Mouse (Mus musculus): Measurements from ENCODE around the gene Emc8. TPM values are rescaled to one million over a fixed set of nuclear protein-coding genes. Genes with fewer than 3 reads are reported as not detected.
A peak's percentile ranks its signal among the peaks of the same experiment; 100 is the strongest.

Emc8 gene
- polyA plus RNA-seq, 1 experiment from 2014 or later = 315 TPM

DNA sequence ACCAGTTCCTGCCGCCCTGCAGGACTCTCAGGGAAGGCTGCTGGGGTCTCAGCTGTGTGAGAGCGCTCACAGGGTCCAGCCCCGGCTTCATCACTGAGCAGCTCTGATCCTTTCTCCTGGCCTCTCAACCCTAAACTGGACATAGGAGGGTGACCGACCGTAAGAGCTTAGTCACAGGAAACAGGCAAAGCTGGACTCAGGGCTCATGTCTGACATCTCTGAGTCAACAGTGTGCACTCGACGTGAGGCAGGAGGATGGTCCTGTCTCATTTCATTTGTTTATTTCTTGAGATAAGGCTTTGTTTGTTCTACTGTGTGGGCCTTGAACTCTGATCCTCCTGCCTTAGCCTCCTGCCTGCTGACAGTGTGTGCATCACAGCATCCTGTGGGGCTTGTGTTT is 47.9 kb downstream of the Emc8 start:
- peaks cover 3% of the 10 kb centered on the region; the same call in 1 of the 2 replicates for H3K4me1 ChIP-seq (ENCODE audit: insufficient read depth)
- no peak overlapping the region for H3K4me3 ChIP-seq (ENCODE audit: low read depth, low read length)
- no peaks in the 10 kb centered on the region for H3K9me3 ChIP-seq (ENCODE audit: low read depth, low read length)
- H3K9ac ChIP-seq = peak overlapping the region; percentile 18; the same call in 1 of the 2 replicates
- H3K4me2 ChIP-seq = no peak overlapping the region
- no peak for TF ChIP-seq CTCF (IDR thresholded peaks at IDR 0.05; ENCODE audit: low read depth)
- DNase-seq = no peak
- no peaks in the 10 kb centered on the region for H3K36me3 ChIP-seq (ENCODE audit: insufficient read depth)
- no peak overlapping the region for H3K27ac ChIP-seq (ENCODE audit: low read depth)
- no peaks in the 10 kb centered on the region for H3K27me3 ChIP-seq (ENCODE audit: insufficient read depth, low read length)
- no peak for ATAC-seq (ENCODE audit: insufficient read depth)
- 28% methylated on average over 7 of the region's 7 CpGs for WGBS

DNA sequence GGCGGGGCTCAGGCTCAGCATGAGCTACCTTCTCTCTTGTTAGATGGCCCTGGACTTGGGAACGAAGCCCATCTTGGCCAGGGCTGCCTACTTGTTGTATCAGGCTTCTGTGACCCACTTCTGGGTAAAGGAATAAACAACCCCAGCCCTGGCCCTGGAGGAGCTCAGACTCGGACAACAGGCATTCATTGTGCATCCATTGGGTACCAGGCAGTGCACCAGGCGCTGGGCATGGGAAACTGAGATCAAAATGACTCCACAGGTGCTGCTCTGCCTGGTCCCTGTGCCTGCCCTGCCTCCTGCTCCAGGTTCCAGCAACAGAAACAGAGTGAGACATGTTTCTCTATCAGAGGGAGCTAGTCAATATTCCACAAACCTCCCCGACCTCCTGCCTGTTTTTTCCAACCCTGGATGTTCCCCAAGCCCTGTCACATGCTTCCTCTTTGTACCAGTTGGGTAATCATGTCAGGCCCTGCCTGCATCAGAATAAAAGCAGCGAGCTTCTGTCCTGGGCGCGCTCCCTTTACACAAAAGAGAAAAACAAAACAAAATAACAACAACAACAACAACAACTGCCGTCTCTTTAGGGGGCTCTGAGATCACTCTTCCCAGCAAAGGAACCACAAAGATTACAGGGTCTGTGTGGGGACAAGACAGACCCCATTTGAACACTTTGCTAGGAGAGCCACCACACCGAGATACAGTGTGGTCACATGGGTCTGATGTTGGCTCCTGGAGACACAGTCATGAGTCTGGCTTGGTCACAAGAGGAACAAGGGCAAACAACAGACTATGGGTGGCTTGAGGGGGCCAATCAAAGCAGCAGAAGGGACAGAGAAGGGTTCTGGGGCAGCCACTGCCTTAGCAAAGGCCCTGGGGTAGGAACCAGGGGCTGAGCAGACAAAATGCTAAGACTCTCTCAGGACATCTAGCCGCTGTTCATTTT is 48.9 kb downstream of the Emc8 start:
- Histone ChIP-seq H3K27me3 (ENCODE audit: insufficient read depth, low read length) (no peaks in the 10 kb centered on the region), H3K4me3 (ENCODE audit: low read depth, low read length) (no peak overlapping the region), H3K4me1 (ENCODE audit: insufficient read depth) (peaks cover 3% of the 10 kb centered on the region; the same call in 1 of the 2 replicates), H3K4me2 (no peak overlapping the region), H3K9ac (no peak overlapping the region), H3K27ac (ENCODE audit: low read depth) (no peak overlapping the region), H3K36me3 (ENCODE audit: insufficient read depth) (no peaks in the 10 kb centered on the region), H3K9me3 (ENCODE audit: low read depth, low read length) (no peaks in the 10 kb centered on the region)
- ATAC-seq (ENCODE audit: insufficient read depth) = no peak
- DNase-seq = no peak
- WGBS = 67% methylated on average over 11 of the region's 11 CpGs
- TF ChIP-seq CTCF (IDR thresholded peaks at IDR 0.05; ENCODE audit: low read depth) = no peak

DNA sequence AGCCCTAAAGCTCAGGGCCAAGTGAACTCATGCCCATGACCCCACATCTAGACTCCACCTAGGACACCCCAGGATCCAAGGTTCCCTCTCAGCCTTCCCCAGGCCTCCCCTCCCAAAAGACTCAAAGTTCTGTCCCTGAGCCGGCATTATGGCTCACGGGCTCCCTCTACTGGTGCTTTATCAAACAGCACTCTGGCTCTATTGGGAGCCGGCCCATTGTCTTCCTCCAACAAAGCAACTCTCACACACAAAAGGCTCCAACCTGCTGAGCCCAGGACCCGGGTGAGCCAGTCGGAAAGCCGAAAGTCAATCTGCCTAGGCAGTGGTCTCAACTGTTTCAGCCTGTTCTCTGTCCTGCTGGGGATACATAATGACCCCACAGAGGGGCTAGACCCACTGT is 50.3 kb downstream of the Emc8 start:
- WGBS = 2% methylated on average over 6 of the region's 6 CpGs
- no peak overlapping the region for H3K9ac ChIP-seq

DNA sequence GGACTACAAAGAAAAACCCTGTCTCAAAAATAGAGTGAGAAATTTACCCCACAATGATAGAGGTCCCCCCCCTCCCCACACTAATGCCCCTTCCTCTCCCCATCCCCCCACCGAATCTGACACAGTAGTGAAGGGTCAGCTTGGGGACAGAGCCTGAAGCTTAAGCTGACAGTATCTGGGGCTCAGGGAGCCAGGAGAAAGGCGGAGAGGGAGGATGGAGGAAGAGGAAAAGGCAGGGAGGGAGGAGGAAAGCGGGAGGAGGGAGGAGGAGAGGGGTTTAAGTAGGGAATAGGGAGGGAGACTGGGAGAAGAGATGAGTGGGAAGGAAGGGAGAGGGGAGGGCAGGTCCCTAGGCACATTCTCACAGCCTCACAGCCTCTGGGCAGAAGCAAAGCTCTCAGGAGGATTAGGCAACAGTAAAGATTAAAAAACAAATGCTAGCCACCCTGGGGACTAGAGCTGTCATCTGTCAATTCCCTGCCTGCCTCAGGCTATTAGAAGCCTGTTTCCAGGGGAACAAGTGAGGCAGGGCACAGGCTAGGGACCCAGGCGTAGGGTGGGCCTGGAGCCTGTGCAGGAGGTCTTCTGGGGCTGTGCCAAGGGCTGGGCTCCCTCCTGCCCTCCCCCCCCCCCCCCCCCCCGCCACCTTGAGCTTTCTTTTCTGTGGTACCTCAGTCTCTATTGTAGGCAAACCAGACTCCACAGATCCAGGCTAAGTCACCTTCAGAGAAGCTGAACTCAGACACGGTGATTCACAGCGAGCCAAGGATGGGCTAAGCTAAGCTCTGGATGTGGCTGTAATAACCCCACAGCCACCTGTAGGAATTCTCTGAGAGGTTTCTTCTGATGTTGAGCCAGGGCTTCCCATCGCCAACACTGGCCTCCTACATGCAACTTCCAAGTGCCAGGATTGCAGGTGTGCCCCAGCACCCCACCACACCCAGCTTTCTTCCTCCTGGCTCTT is 51.4 kb downstream of the Emc8 start:
- no peaks in the 10 kb centered on the region for H3K36me3 ChIP-seq (ENCODE audit: insufficient read depth)
- WGBS = 34% methylated on average over 7 of the region's 8 CpGs
- H3K4me2 ChIP-seq = no peak overlapping the region
- no peaks in the 10 kb centered on the region for H3K27me3 ChIP-seq (ENCODE audit: insufficient read depth, low read length)
- DNase-seq (no peak), ATAC-seq (ENCODE audit: insufficient read depth) (no peak)
- H3K4me1 ChIP-seq (ENCODE audit: insufficient read depth) = peaks cover 3% of the 10 kb centered on the region; the same call in 1 of the 2 replicates
- H3K9ac ChIP-seq = no peak overlapping the region
- no peak overlapping the region for H3K4me3 ChIP-seq (ENCODE audit: low read depth, low read length)
- no peaks in the 10 kb centered on the region for H3K9me3 ChIP-seq (ENCODE audit: low read depth, low read length)
- no peak overlapping the region for H3K27ac ChIP-seq (ENCODE audit: low read depth)
- no peak for TF ChIP-seq CTCF (IDR thresholded peaks at IDR 0.05; ENCODE audit: low read depth)

More for the DNA sequence above, 50.3 kb downstream of the Emc8 start:
- H3K4me1 ChIP-seq (ENCODE audit: insufficient read depth) = peaks cover 3% of the 10 kb centered on the region; the same call in 1 of the 2 replicates
- H3K27ac ChIP-seq (ENCODE audit: low read depth) = no peak overlapping the region
- H3K9me3 ChIP-seq (ENCODE audit: low read depth, low read length) = no peaks in the 10 kb centered on the region
- ATAC-seq (ENCODE audit: insufficient read depth) (peak; percentile 45; the same call in 1 of the 2 replicates), DNase-seq (peak; percentile 89)
- no peaks in the 10 kb centered on the region for H3K36me3 ChIP-seq (ENCODE audit: insufficient read depth)
- H3K4me2 ChIP-seq = no peak overlapping the region
- H3K27me3 ChIP-seq (ENCODE audit: insufficient read depth, low read length) = no peaks in the 10 kb centered on the region
- TF ChIP-seq CTCF (IDR thresholded peaks at IDR 0.05; ENCODE audit: low read depth) = peak; percentile 91
- H3K4me3 ChIP-seq (ENCODE audit: low read depth, low read length) = no peak overlapping the region

DNA sequence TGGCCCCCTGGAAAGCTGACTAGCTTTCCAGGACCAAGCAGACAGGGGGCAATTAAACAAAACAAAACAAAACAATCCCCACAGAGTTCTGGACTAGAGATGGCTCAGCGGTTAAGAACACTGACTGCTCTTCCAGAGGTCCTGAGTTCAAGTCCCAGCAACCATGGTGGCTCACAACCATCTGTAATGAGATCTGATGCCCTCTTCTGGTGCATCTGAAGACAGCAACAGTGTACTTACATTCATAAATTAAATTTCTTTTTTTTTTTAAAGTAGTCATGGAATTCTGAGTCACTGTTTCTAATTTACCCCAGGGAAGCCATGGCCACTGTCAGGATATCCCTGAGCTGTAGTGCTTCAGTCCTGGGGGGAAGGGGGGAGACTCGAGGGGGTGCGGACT is 53.9 kb downstream of the Emc8 start:
- no peak for TF ChIP-seq CTCF (IDR thresholded peaks at IDR 0.05; ENCODE audit: low read depth)

DNA sequence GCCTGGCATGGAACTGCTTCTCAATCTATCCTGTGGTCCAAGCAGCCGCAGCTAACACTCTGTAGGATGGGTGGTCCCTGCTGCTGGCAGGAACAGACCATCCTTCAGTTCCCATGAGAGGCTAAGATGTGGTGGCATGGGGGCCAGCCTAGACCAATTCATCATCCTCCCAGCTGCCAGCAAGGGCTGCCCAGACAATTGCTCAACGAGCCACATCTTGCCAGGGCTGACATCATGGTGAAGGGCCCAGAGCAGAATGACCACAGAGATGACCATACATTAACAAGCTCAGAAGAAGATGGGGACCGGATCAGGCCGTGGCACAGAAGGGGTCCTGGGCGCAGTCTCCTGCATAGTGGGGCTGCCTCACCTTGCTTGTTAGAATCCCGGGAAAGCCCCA is 57.5 kb downstream of the Emc8 start:
- Histone ChIP-seq H3K4me3 (ENCODE audit: low read depth, low read length) (no peak overlapping the region), H3K27me3 (ENCODE audit: insufficient read depth, low read length) (no peaks in the 10 kb centered on the region), H3K9me3 (ENCODE audit: low read depth, low read length) (no peaks in the 10 kb centered on the region), H3K27ac (ENCODE audit: low read depth) (no peak overlapping the region), H3K9ac (no peak overlapping the region), H3K36me3 (ENCODE audit: insufficient read depth) (no peaks in the 10 kb centered on the region), H3K4me1 (ENCODE audit: insufficient read depth) (no peaks in the 10 kb centered on the region), H3K4me2 (no peak overlapping the region)
- no peak for DNase-seq
- no peak for ATAC-seq (ENCODE audit: insufficient read depth)
- TF ChIP-seq CTCF (IDR thresholded peaks at IDR 0.05; ENCODE audit: low read depth) = no peak
- 82% methylated on average over 6 of the region's 6 CpGs for WGBS

More for the DNA sequence above, 53.9 kb downstream of the Emc8 start:
- no peak for ATAC-seq (ENCODE audit: insufficient read depth)
- no peaks in the 10 kb centered on the region for H3K4me1 ChIP-seq (ENCODE audit: insufficient read depth)
- H3K36me3 ChIP-seq (ENCODE audit: insufficient read depth) = no peaks in the 10 kb centered on the region
- DNase-seq = no peak
- no peaks in the 10 kb centered on the region for H3K9me3 ChIP-seq (ENCODE audit: low read depth, low read length)
- no peak overlapping the region for H3K27ac ChIP-seq (ENCODE audit: low read depth)
- H3K9ac ChIP-seq = no peak overlapping the region
- H3K4me2 ChIP-seq = no peak overlapping the region
- no peak overlapping the region for H3K4me3 ChIP-seq (ENCODE audit: low read depth, low read length)
- WGBS = 82% methylated on average over 3 of the region's 3 CpGs
- H3K27me3 ChIP-seq (ENCODE audit: insufficient read depth, low read length) = no peaks in the 10 kb centered on the region
